Mouse (Mus musculus): ENCODE results near the gene Dnajb14. TPM values are rescaled to one million over a fixed set of nuclear protein-coding genes. Genes with fewer than 3 reads are reported as not detected.
"Not testable (repeated sequence)": the region's sequence is repeated elsewhere in the genome, so short reads cannot be mapped to it uniquely, and the experiment has no call there.

Dnajb14 gene
- polyA plus RNA-seq, 1 experiment from 2014 or later = 14.0 TPM

DNA sequence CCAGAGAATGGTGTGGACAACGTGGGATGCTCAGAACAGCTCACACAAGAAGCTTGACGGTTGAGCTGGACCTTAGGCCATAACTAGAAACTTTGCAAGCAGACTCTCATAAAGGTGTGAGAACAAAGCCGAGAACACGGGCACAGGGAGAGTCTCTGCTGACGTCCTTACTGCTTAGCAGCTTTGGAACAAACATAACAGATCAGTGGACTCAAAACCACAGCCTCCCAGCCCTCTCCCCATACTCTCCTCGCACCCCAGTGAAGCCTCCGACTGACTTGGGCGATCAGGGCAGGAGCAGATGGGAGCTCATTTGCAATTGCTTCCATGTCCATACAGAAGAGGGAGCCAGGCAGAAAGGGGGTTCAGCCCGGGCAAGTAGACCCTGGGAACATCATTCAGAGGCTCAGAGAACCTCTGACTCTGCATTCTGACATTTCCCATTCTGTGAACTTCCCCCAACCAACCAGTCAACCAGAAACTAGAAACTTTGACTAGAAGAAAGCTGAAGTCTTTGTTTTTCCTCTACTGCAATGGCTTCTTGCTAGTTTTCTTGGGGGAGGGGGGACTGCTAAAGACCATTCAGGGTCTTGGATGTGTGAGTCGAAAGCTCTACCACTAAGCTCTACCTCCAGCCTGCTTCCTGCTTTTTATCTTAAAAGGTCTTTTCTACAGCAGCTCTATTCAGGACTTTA, 82.9 kb downstream of the Dnajb14 start:
- no peaks in the 10 kb centered on the region for H3K27me3 ChIP-seq (replicated peaks)
- no peaks in the 10 kb centered on the region for H3K36me3 ChIP-seq
- ATAC-seq = no peak
- H3K27ac ChIP-seq = no peak overlapping the region
- WGBS = 78% methylated on average over 10 of the region's 10 CpGs
- H3K4me2 ChIP-seq (replicated peaks) = no peak overlapping the region
- no peak overlapping the region for H3K9ac ChIP-seq
- H3K9me3 ChIP-seq = no peaks in the 10 kb centered on the region
- H3K4me3 ChIP-seq (replicated peaks) = no peak overlapping the region
- peaks cover 17% of the 10 kb centered on the region for H3K4me1 ChIP-seq (replicated peaks)

DNA sequence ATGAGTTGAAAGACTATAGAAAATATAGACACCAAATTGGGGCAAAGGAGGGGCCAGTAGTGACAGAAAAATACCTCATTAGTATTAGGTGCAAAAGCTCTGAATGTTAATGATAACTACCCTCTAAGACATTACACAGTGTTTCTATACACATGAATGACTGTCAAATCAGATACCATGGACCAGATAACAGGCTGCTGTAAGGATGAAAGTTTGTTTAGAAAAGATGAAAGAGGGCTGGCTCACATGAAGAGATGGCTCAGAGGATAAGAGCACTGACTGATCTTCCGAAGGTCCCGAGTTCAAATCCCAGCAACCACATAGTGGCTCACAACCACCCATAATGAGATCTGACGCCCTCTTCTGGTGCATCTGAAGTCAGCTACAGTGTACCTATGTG, 83.8 kb downstream of the Dnajb14 start:
- not testable (repeated sequence) for H3K4me3 ChIP-seq (replicated peaks); H3K27me3 ChIP-seq (replicated peaks); H3K27ac ChIP-seq; H3K4me2 ChIP-seq (replicated peaks); H3K36me3 ChIP-seq; H3K9me3 ChIP-seq; H3K9ac ChIP-seq; ATAC-seq
- 91% methylated on average over 3 of the region's 3 CpGs for WGBS
- peaks cover 17% of the 10 kb centered on the region for H3K4me1 ChIP-seq (replicated peaks)

DNA sequence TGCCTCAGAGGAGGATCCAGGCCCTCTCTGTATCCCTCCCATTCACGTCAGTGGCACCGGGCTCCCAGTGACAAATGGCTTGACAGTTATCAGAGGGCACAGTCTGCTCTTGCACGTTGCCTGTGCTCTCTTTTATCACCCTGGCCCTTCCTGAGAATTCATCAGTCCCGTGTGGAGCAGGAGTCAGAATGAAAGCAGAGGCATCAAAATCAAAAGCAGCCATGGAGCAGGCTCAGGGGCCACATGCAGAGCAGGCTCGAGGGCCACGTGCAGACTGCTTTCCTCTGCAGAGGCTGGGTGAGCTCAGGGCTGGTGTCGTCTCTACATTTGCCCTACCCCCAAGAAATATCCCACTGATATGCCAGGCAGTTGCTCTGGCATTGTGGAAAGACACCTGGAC, 84.3 kb downstream of the Dnajb14 start:
- ATAC-seq = peak; percentile 55
- WGBS = 32% methylated on average over 7 of the region's 7 CpGs
- peak overlapping the region; percentile 65 for H3K27ac ChIP-seq
- no peak overlapping the region for H3K4me2 ChIP-seq (replicated peaks)
- H3K4me1 ChIP-seq (replicated peaks) = peaks cover 17% of the 10 kb centered on the region
- H3K27me3 ChIP-seq (replicated peaks) = no peaks in the 10 kb centered on the region
- no peaks in the 10 kb centered on the region for H3K9me3 ChIP-seq
- no peaks in the 10 kb centered on the region for H3K36me3 ChIP-seq
- H3K9ac ChIP-seq = no peak overlapping the region
- H3K4me3 ChIP-seq (replicated peaks) = no peak overlapping the region

DNA sequence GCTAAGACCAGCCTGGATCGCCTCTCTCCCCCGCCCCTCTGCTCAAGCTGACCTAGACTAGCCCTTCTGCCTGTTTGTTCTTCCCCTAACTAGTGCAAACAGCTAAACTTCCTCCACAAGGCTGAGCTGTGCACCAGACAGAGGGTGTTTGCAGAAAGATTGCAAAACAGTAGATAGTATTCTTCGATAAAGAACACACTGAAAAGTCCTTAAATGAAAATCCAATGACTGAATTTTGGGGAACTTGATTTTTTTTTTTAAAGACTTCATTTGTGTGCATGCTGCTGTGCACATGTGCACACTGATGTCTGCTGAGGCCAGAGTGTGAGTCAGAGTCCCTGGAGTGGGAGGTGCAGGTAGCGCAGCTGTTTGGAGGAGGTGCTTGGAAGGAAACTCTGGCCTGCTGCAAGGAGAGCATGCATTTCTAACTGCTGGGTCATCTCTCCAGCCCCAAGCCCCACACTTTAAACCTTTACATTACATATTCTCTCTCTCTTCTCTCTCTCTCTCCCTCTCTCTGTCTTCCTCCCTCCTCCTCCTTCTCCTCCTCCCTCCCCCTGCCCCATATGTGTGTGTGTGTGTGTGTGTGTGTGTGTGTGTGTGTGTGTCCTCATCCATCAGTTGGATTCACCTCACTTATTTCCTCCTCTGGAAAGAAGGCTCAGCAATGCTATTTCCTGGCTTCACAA, 84.9 kb downstream of the Dnajb14 start:
- H3K36me3 ChIP-seq = no peaks in the 10 kb centered on the region
- no peak overlapping the region for H3K4me2 ChIP-seq (replicated peaks)
- peak; percentile 92 for ATAC-seq
- H3K27ac ChIP-seq = peak overlapping the region; percentile 65
- no peak overlapping the region for H3K4me3 ChIP-seq (replicated peaks)
- H3K4me1 ChIP-seq (replicated peaks) = peaks cover 17% of the 10 kb centered on the region
- WGBS = 43% methylated on average over 4 of the region's 4 CpGs
- no peaks in the 10 kb centered on the region for H3K27me3 ChIP-seq (replicated peaks)
- H3K9me3 ChIP-seq = no peaks in the 10 kb centered on the region
- no peak overlapping the region for H3K9ac ChIP-seq

DNA sequence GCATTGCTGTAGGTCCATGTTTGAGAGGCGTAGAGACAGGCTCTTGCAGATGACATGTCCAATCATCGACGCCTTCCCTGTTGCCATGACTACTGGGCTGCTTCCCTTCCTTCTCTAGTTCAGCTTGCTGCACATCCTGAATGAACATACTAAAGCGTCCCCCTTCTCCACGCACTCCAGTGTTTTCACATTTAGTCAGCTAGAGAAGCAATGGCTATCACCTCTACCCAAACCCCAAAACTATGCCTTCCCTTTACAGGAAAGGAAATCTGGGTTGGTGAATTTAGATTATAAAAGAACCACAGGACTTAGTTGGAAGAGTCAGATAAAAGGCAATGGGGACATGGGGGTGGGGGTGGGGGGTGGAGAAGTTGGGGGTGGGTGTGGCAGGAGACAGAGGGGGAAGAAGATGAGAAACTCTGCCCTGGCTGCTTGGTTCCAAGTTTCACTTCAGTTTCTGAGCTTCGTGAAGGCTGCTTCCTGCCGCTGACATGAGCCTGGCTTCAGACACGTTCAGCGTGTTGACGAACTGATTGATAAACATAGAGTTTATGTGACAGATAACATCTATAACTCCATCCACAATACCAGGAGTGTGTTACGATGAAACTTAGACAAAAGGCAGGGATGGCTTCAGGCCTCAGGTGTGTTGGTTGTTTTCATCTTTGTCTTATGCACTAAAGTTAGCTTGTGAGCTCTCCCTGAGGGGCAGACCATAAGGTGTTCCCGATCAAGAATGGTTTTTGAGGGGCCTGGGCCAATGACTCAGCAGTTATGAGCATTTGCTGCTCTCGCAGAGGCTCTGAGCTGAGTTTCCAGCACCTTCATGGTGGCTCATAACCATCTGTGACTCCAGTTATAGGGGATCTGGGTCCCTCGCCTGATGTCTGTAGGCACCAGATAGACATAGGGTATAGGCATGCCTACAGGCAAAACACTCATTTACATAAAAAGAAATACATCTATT, 85.7 kb downstream of the Dnajb14 start:
- Histone ChIP-seq H3K4me1 (replicated peaks) (peaks cover 17% of the 10 kb centered on the region), H3K4me2 (replicated peaks) (no peak overlapping the region), H3K9ac (no peak overlapping the region), H3K4me3 (replicated peaks) (no peak overlapping the region), H3K9me3 (no peaks in the 10 kb centered on the region), H3K27me3 (replicated peaks) (no peaks in the 10 kb centered on the region), H3K36me3 (no peaks in the 10 kb centered on the region), H3K27ac (peak overlapping the region; percentile 34; the same call in 1 of the 2 replicates)
- 64% methylated on average over 14 of the region's 14 CpGs for WGBS
- ATAC-seq = peak; percentile 54

DNA sequence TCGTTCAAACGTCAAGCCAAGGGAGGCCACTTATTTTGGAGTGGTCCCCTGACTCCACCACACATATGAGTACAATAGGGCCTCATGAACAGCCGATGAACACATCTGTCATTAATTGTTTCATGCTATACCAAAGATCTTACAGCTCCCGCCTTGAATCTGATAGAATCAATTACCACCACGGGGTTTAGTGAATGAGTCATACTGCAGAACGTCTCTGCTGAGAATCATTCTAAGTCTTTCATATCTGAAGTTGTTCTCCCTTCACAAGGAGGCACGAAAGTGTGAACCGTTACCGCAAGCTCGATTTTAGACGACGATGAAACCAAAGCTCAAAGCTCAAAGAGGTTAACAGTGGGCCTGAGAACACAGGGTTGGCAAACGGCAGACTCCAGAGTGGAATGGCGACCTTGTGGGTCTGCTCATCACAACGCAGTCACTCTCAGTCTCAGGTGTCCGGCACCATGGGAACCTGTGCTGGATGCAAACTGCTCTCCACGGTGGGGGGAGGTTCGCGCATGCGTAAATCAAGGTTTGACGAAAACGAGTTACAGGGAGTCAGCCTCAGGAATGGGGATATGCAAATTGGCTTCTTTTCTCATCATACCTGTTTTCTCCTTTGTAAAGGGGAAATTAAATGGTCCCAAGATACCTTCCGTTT, 86.9 kb downstream of the Dnajb14 start:
- peaks cover 17% of the 10 kb centered on the region for H3K4me1 ChIP-seq (replicated peaks)
- no peak overlapping the region for H3K9ac ChIP-seq
- H3K9me3 ChIP-seq = no peaks in the 10 kb centered on the region
- H3K36me3 ChIP-seq = no peaks in the 10 kb centered on the region
- no peak for ATAC-seq
- WGBS = 70% methylated on average over 23 of the region's 23 CpGs
- H3K4me3 ChIP-seq (replicated peaks) = no peak overlapping the region
- no peak overlapping the region for H3K27ac ChIP-seq
- no peak overlapping the region for H3K4me2 ChIP-seq (replicated peaks)
- no peaks in the 10 kb centered on the region for H3K27me3 ChIP-seq (replicated peaks)

DNA sequence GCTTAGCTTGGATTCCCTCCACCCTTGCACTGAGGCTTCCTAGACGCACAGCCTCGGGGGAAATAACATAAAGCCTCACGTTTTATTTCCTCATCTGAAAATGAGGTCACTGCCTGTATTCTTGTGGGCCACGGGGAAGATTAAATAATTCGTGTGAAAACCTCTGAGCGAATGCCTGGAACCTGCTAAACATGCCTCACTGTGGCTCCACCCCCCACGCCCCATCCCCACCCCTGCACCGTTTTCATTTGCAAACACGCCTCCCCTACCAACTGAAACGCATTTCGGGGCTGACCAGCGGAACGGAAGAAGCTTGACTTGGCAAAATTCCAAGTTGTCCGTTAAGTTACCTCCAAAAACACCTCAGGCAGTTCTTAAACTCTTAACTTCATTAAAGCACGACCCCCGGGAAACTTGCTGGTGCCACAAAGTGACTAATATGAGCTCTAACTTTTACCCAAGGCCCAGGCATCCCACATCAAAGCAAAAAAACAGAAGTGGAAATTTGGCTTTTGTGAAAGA, 88.1 kb downstream of the Dnajb14 start:
- WGBS = 18% methylated on average over 16 of the region's 16 CpGs
- H3K27ac ChIP-seq = no peak overlapping the region

DNA sequence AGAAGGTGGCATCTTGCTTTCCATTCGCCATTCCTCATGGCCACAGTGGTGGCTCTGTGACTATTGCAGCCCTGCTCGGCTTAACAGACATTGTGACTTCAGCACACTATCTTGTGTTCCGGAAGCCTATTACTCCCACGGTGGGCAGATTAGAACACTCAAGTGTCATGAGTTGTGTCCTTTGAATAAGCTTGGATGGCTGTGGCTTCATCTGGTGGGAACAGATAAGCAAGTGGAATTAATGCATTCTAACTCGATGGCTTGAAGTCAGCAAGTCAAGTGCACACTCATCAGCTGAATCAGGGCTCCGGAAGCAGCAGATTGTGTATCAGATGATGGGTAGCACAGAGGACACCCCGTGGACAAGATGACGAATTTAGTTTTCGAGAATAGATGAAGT, 90.4 kb downstream of the Dnajb14 start:
- Histone ChIP-seq H3K4me2 (replicated peaks) (no peak overlapping the region), H3K9ac (no peak overlapping the region), H3K4me3 (replicated peaks) (no peak overlapping the region), H3K27ac (no peak overlapping the region), H3K27me3 (replicated peaks) (no peaks in the 10 kb centered on the region), H3K36me3 (no peaks in the 10 kb centered on the region), H3K9me3 (no peaks in the 10 kb centered on the region), H3K4me1 (replicated peaks) (peaks cover 7% of the 10 kb centered on the region; the same call in 1 of the 2 replicates)
- WGBS = 89% methylated on average over 9 of the region's 9 CpGs
- ATAC-seq = no peak

More for the DNA sequence above, 88.1 kb downstream of the Dnajb14 start:
- Histone ChIP-seq H3K4me3 (replicated peaks) (no peak overlapping the region), H3K36me3 (no peaks in the 10 kb centered on the region), H3K27me3 (replicated peaks) (no peaks in the 10 kb centered on the region), H3K4me2 (replicated peaks) (peak overlapping the region; percentile 37), H3K4me1 (replicated peaks) (peaks cover 17% of the 10 kb centered on the region), H3K9me3 (no peaks in the 10 kb centered on the region), H3K9ac (no peak overlapping the region)
- ATAC-seq = no peak; the same call in 1 of the 2 replicates

DNA sequence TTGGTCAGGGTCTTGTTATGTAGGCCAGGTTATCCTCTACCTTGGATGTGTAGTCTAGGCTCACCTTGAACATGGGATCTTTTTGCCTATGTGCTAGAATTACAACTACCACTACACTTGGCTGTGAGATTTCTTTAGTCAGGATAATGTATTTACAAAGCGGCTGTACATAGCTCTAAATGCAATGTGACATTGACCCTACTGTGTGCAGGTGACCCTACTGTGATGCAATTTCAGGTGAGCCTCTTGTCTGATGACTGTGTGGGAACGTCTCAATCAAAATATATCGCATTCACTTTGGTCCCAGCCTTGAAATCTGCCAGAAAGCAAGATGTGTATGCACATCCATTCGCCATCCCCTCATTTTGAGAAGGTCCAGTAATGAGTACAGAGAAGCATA, 90.9 kb downstream of the Dnajb14 start:
- WGBS = 94% methylated on average over 4 of the region's 4 CpGs
- H3K27me3 ChIP-seq (replicated peaks) = no peaks in the 10 kb centered on the region

DNA sequence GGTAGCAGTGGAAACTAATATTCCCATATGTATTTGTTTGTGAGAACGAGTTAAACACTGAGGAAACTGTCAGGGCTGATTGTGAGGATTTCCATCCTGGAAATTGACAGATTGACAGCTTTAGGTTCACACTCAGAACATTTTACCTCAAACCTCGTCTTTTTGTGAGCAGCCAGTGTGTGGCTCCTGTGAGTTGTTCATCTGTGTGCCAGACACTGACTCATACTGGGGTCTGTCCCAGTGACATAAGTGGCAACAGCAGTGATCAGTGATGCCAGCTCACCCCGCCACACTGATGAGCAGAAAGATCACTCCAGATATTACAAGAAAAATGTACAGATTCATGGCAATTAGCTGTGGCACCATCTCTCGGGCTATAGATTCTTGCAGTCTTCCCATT, 92.0 kb downstream of the Dnajb14 start:
- 79% methylated on average over 4 of the region's 4 CpGs for WGBS

More for the DNA sequence above, 90.9 kb downstream of the Dnajb14 start:
- no peaks in the 10 kb centered on the region for H3K9me3 ChIP-seq
- 0 out of 2 replicates have a peak, but pooled peaks cover 6% of the 10 kb centered on the region for H3K4me1 ChIP-seq (replicated peaks)
- no peak overlapping the region for H3K4me3 ChIP-seq (replicated peaks)
- ATAC-seq = no peak
- H3K27ac ChIP-seq = no peak overlapping the region
- no peak overlapping the region for H3K9ac ChIP-seq
- H3K4me2 ChIP-seq (replicated peaks) = no peak overlapping the region
- no peaks in the 10 kb centered on the region for H3K36me3 ChIP-seq

DNA sequence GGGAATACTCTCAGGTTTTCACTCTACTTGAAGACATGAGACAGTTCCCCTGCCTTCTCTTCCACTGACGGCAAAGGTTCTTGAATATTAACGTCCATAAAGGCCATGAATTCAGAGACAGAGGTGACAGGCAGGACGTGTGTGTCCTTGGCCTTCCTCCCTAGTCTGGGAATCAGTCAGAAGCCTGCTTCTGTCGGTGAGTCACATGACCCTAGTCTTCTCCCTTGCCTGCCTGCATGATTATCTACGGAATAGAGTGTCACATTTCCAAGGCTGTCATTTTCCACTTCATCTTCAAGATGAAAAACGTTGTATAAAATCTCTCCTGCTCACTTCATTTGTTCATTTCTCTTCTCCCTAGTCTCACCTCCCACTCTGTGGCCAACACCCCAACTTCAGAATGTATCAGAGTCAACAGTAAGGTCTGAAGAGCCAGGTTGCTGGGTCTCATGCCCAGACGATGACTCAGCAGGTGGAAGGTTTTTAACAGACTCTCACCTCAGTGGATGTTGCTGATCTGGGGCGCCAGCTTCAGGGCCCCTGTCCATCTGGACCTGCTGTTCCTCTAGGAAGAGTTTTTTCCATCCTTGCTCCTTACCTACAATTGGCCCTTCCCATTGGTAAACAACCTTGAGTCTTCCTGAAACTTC, 94.4 kb downstream of the Dnajb14 start:
- Histone ChIP-seq H3K9me3 (no peaks in the 10 kb centered on the region), H3K4me3 (replicated peaks) (no peak overlapping the region), H3K9ac (no peak overlapping the region), H3K27ac (no peak overlapping the region), H3K27me3 (replicated peaks) (no peaks in the 10 kb centered on the region), H3K4me2 (replicated peaks) (no peak overlapping the region), H3K4me1 (replicated peaks) (no peaks in the 10 kb centered on the region), H3K36me3 (no peaks in the 10 kb centered on the region)
- 63% methylated on average over 8 of the region's 8 CpGs for WGBS
- ATAC-seq = peak; percentile 51; the same call in 1 of the 2 replicates

More for the DNA sequence above, 92.0 kb downstream of the Dnajb14 start:
- Histone ChIP-seq H3K36me3 (no peaks in the 10 kb centered on the region), H3K4me2 (replicated peaks) (no peak overlapping the region), H3K27me3 (replicated peaks) (no peaks in the 10 kb centered on the region), H3K27ac (no peak overlapping the region), H3K4me3 (replicated peaks) (no peak overlapping the region), H3K4me1 (replicated peaks) (0 out of 2 replicates have a peak, but pooled peaks cover 4% of the 10 kb centered on the region), H3K9ac (no peak overlapping the region), H3K9me3 (no peaks in the 10 kb centered on the region)
- no peak for ATAC-seq
